Mouse (Mus musculus): ENCODE measurements at regions not wholly inside any gene's neighbourhood (a gene's known extent, or its start where the extent isn't known, plus 50 kb on each side); places are given as distances from the start of the nearest gene placed in this dataset.

DNA sequence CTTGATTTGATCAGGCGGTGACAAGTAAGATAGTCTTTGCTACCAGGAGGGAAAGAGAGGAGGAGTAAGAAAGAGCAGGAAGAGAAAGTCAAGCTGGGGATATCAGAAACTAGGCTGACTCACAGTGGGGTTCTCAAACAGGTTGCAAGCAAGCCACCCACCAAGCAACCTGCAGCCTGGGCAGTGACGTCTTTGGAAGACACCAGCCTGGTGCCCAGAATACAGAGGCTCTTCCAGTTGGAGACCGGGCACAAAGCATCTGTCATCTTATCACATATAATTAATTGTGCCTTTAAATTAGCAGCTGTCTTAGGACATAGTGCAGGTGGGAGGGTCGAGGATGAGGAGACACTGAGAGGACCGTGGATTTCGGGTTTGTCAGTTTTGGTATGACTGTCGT, 261.8 kb downstream of the Phf14 start:
- TF ChIP-seq CTCF (IDR thresholded peaks at IDR 0.05; ENCODE audit: low read depth, low read length) (no peak), EP300 (IDR thresholded peaks at IDR 0.05; ENCODE audit: insufficient read depth, low read depth, low read length) (no peak)

Data from ES-Bruce4 (cell line).